Mouse (Mus musculus) stomach, postnatal 0 days (tissue): Measurements from ENCODE around the gene Pparg. TPM values are rescaled to one million over a fixed set of nuclear protein-coding genes. Genes with fewer than 3 reads are reported as not detected.

Experiments
- ATAC-seq: fragments of 200-750 bp; cut with Nextera tagmentation; 2 replicates; pipeline ENCODE4 v1.8.0; 2017; ENCODE audit not compliant: low FRiP score, low TSS enrichment
- DNase-seq: peaks from one replicate; pipeline ENCODE4 v3.0.0-alpha.2; 2016; ENCODE audit warnings: low spot score
- H3K27ac ChIP-seq: fragments of 300-500 bp; sonication (generic); replicated peaks from 2 replicates; pipeline ENCODE4 v1.5.1; 2014; ENCODE audit warnings: mild to moderate bottlenecking, control low read depth
- H3K27me3 ChIP-seq: fragments of 300-500 bp; sonication (generic); 2 replicates; pipeline ENCODE4 v1.6.1; 2014; ENCODE audit warnings: low read length; ENCODE audit not compliant: control insufficient read depth, insufficient read depth
- H3K36me3 ChIP-seq: fragments of 300-500 bp; sonication (generic); 2 replicates; pipeline ENCODE4 v1.6.1; 2014; ENCODE audit warnings: low read length, mixed read lengths; ENCODE audit not compliant: control insufficient read depth, insufficient read depth
- H3K4me1 ChIP-seq: fragments of 300-500 bp; sonication (generic); replicated peaks from 2 replicates; pipeline ENCODE4 v1.6.1; 2014; ENCODE audit warnings: antibody characterized with exemption; ENCODE audit not compliant: control insufficient read depth, insufficient read depth
- H3K4me2 ChIP-seq: fragments of 300-500 bp; sonication (generic); replicated peaks from 2 replicates; pipeline ENCODE4 v1.6.1; 2014; ENCODE audit warnings: low read depth, mild to moderate bottlenecking, control low read depth, moderate library complexity
- H3K4me3 ChIP-seq: fragments of 300-500 bp; sonication (generic); 2 replicates; pipeline ENCODE4 v1.5.1; 2014; ENCODE audit warnings: low read depth, low read length, control low read depth
- H3K9ac ChIP-seq: fragments of 300-500 bp; sonication (generic); 2 replicates; pipeline ENCODE4 v1.6.1; 2014; ENCODE audit warnings: mild to moderate bottlenecking, low read length, control low read depth, mixed read lengths
- H3K9me3 ChIP-seq: fragments of 300-500 bp; sonication (generic); 2 replicates; pipeline ENCODE4 v1.6.1; 2016; ENCODE audit warnings: low read length; ENCODE audit not compliant: control insufficient read depth
- CTCF ChIP-seq: IDR thresholded peaks from 2 replicates; pipeline ENCODE4 v1.5.1; 2016; ENCODE audit warnings: antibody characterized with exemption, low read depth, mild to moderate bottlenecking, moderate library complexity
- EP300 ChIP-seq: optimal IDR thresholded peaks from 2 replicates; pipeline ENCODE3; 2016; ENCODE audit warnings: antibody characterized with exemption
- WGBS: fragments of 180-500 bp; shearing (Covaris S2); extraction: QIAGEN DNeasy Blood & Tissue Kit; methylation state at CpG from one replicate; pipeline ENCODE4 v1.1.7; 2014; 5-methylcytosine and 5-hydroxymethylcytosine counted together
- polyA plus RNA-seq: library from polyadenylated mRNA; unstranded; fragments of >200 nt; fragmentation: Nextera tagmentation; extraction: Ambion mirVana; gene quantifications from 2 replicates; pipeline ENCODE4 v1.2.1, GENCODE M21; 2015

The Pparg gene
- polyA plus RNA-seq, 1 experiment from 2014 or later: 44.4 TPM

DNA sequence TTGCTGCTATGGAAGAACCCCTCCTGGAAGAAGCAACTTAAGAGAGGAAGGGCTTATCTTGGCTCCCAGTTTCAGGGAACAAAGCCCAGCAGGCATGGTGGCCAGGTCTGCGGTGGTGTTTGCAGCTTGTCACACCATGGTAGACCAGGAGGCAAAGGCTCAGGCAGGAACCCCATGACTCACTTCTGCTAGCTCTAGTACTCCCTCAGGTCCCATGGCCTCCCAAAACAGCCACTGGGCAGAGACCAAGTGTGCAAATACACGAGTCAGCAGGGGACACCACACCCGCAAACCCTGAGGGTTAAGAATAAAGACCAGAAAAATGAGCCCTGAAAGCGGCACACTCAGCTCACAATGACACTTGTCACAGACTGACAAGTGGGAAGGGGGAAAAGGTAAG is 175.4 kb downstream of the Pparg start:
- 60% methylated on average over 4 of the region's 4 CpGs for WGBS
- no peaks in the 10 kb centered on the region for H3K36me3 ChIP-seq
- no peak for TF ChIP-seq CTCF
- no peak for TF ChIP-seq EP300
- no peaks in the 10 kb centered on the region for H3K4me1 ChIP-seq
- no peak overlapping the region for H3K9ac ChIP-seq
- ATAC-seq: peak; percentile 60
- no peak overlapping the region for H3K4me3 ChIP-seq
- H3K27me3 ChIP-seq: no peaks in the 10 kb centered on the region
- no peaks in the 10 kb centered on the region for H3K9me3 ChIP-seq
- H3K4me2 ChIP-seq: no peak overlapping the region
- DNase-seq: peak; percentile 48
- H3K27ac ChIP-seq: no peak overlapping the region

GRCm38 (mm10) chr6:115538645-115539429 is 178.1 kb downstream of the Pparg start:
- H3K4me3 ChIP-seq: peak overlapping the region; percentile 6
- no peaks in the 10 kb centered on the region for H3K4me1 ChIP-seq
- no peaks in the 10 kb centered on the region for H3K27me3 ChIP-seq
- H3K9ac ChIP-seq: 0 out of 2 replicates have a peak overlapping the region, but pooled peaks have one; percentile 8
- 16% methylated on average over 26 of the region's 26 CpGs for WGBS
- H3K27ac ChIP-seq: no peak overlapping the region
- H3K36me3 ChIP-seq: no peaks in the 10 kb centered on the region
- TF ChIP-seq EP300 (no peak), CTCF (peak; percentile 94)
- no peaks in the 10 kb centered on the region for H3K9me3 ChIP-seq
- H3K4me2 ChIP-seq: peak overlapping the region; percentile 36
- peak; percentile 91 for ATAC-seq
- peak; percentile 94 for DNase-seq

Other genes starting within 250 kb of the Pparg start
- 4.5 and 4.7 TPM in 2 replicates for gene Syn2, start 226.0 kb upstream of the Pparg start, polyA plus RNA-seq
- gene Gm17482, start 133.6 kb upstream of the Pparg start, polyA plus RNA-seq: not detected in 2 replicates
- 1.0 and 1.9 TPM in 2 replicates for gene Timp4, start 108.7 kb upstream of the Pparg start, polyA plus RNA-seq
- gene Tsen2, start 183.7 kb downstream of the Pparg start, polyA plus RNA-seq: 10.0 and 11.1 TPM in 2 replicates
- 27.4 and 30.5 TPM in 2 replicates for gene Mkrn2os, start 231.6 kb downstream of the Pparg start, polyA plus RNA-seq
- gene Mkrn2, start 241.0 kb downstream of the Pparg start, polyA plus RNA-seq: 17.8 and 19.4 TPM in 2 replicates